Mouse (Mus musculus): ENCODE results near the gene Gm8279.
"Not testable (repeated sequence)": the region's sequence is repeated elsewhere in the genome, so short reads cannot be mapped to it uniquely, and the experiment has no call there.

Gm8279 gene

DNA sequence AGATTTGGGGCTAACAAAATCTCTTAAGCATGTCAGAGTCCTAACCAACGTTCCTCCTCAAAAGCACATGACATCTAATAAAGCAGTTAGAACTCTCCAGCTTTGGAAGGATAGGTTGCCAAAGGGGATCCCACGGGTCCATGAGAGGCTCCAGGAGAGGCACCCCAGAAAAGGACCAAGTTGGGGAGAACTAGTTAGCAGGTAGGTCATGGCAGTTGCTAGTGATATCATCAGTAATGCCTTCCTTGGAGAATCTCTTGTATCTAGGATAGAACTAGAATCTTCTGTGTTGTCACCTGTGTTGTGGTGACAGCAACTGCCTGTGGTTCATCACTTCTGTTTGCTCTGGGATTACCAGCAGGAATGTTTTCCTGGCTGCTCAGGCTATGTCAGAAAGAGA, at the start of gene Gm8279:
TSS of gene Gm8279 (plus strand) at position 301 of the 400 bp plus-strand sequence.
- DNase-seq (ENCODE audit: low read depth): not testable (repeated sequence)

GRCm38 (mm10) chr14:5164235-5164634, 32.9 kb downstream of the Gm8279 start, which contains the start of gene Gm3317:
Gene Gm3317 (plus strand): TSS chr14:5164535.
- not testable (repeated sequence) for DNase-seq (ENCODE audit: low read depth)

GRCm38 (mm10) chr14:5185493-5185892, 54.2 kb downstream of the Gm8279 start, which contains the start of gene Gm8271:
Gene Gm8271 (plus strand): TSS chr14:5185793.
- not testable (repeated sequence) for DNase-seq (ENCODE audit: low read depth)
